Mouse (Mus musculus): Measurements from ENCODE around the gene Tmem91. TPM values are rescaled to one million over a fixed set of nuclear protein-coding genes. Genes with fewer than 3 reads are reported as not detected.

The Tmem91 gene
- total RNA-seq, 1 experiment from 2014 or later, result 0.46 TPM

DNA sequence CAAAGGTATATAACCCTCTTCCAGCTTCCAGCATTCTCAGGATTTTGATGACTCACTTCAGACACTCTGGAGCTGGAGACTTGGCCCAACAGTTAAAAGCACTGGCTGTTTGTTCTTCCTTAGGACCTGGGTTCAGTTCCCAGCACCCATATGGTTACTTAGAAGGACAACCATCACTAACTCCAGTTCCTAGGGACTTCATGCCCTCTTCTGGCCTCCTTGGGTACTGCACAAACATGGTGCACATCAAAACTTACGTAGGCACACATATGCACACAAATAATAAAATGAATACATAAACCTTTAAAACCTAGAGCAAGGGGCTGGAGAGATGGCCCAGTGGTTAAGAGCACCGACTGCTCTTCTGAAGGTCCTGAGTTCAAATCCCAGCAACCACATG, 27.4 kb upstream of the Tmem91 start:
- ATAC-seq (replicated peaks; ENCODE audit: low read depth, poor library complexity, severe bottlenecking), result no peak

GRCm38 (mm10) chr7:25700732-25701131, 25.8 kb upstream of the Tmem91 start:
- no peak for ATAC-seq (replicated peaks; ENCODE audit: low read depth, poor library complexity, severe bottlenecking)

GRCm38 (mm10) chr7:25699851-25700250, 24.9 kb upstream of the Tmem91 start:
- no peak for ATAC-seq (replicated peaks; ENCODE audit: low read depth, poor library complexity, severe bottlenecking)

- ATAC-seq (replicated peaks; ENCODE audit: low read depth, poor library complexity, severe bottlenecking), result no peak
Measured at GRCm38 (mm10) chr7:25694104-25694503, 19.1 kb upstream of the Tmem91 start.

DNA sequence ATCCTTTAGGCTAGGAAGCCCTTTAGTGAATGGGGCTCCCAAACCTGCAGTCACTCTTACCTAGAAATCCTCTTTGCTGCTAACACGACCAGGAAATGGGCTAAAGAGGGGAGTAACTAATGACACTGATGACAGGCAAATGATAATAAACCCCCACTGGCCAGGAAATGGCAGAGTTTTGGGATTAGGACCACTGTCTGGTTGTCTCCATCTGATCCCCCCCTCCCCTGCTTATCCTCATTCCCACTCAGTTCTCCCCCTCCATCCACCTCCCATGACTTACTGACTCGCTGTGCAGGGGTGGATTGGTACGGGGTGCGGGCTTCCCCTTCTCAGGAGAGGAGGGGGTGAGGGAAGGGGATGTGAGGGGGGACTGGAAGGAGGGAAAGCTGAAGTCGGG, 15.1 kb upstream of the Tmem91 start:
- ATAC-seq (replicated peaks; ENCODE audit: low read depth, poor library complexity, severe bottlenecking), result no peak

GRCm38 (mm10) chr7:25689603-25690021, 14.6 kb upstream of the Tmem91 start:
- ATAC-seq (replicated peaks; ENCODE audit: low read depth, poor library complexity, severe bottlenecking), result peak; percentile 45

DNA sequence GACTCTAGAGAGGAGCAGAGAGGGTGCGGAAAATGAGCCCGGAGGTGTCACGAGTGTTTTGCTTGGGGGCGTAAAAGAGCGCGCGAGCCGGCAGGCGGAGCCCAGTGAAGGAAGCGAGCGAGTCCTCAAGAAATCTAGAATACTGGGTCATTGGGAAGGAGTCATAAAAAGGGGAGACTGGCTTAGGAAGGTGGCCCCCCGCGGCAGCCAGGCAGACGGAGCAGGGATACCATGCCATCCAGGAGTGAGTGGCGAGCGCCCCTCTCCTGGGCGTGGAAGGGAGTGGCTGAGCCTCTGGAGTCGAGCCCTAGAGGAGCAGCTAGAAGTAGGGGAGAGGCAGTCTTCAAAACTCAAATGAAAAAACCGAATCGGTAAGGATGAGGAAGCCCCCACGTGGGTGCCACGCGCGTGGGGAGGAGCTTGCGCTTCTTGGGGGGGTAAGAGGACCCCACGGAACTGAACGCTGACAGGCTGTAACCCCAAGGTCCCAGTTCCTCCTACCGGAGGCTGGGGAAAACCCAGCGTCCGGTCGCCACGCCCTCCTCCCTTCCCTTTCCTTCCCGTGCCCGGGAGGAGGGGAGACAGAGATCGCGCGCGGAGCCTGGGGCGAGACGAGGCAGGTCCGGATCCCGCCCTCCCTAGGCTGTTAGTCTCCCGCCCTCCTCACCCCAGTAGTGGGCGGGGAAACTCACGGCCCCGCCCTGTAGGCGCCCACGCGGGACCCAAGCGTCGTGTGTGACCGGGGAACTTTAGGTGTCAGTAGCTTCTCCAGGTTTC, 14.0 kb upstream of the Tmem91 start:
- ATAC-seq (replicated peaks; ENCODE audit: low read depth, poor library complexity, severe bottlenecking), result peak; percentile 62

GRCm38 (mm10) chr7:25687811-25688401, 12.9 kb upstream of the Tmem91 start:
- no peak for ATAC-seq (replicated peaks; ENCODE audit: low read depth, poor library complexity, severe bottlenecking)

GRCm38 (mm10) chr7:25686680-25687531, 11.9 kb upstream of the Tmem91 start, which contains the start of gene Tgfb1:
Tgfb1 (plus strand) TSS chr7:25687002.
- ATAC-seq (replicated peaks; ENCODE audit: low read depth, poor library complexity, severe bottlenecking), result peak; percentile 17

DNA sequence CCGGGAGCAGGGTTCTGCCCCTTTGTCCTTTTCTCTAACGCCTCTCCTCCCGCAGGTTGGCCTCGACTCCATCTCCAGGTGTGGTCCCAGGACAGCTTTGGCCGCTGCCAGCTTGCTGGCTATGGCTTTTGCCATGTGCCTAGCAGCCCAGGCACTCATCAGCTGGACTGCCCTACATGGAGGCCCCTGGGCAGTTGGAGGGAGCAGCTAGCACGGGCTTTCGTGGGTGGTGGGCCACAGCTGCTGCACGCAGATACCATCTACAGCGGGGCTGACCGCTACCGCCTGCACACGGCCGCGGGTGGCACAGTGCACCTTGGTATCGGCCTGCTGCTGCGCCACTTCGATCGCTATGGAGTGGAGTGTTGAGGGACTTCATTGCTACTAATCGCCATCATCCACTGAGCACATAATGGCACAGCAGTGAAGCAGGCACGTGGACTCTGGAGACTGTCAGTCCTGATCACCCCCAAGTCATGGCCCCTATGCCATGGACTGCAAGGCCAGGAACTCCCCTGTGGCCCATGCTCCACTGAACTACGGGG, 11.0 kb upstream of the Tmem91 start:
- no peak for ATAC-seq (replicated peaks; ENCODE audit: low read depth, poor library complexity, severe bottlenecking)

GRCm38 (mm10) chr7:25684659-25685058, 9.7 kb upstream of the Tmem91 start:
- ATAC-seq (replicated peaks; ENCODE audit: low read depth, poor library complexity, severe bottlenecking), result no peak

GRCm38 (mm10) chr7:25683474-25684180, 8.7 kb upstream of the Tmem91 start:
- peak; percentile 37 for ATAC-seq (replicated peaks; ENCODE audit: low read depth, poor library complexity, severe bottlenecking)

GRCm38 (mm10) chr7:25681341-25682231, 6.6 kb upstream of the Tmem91 start:
- ATAC-seq (replicated peaks; ENCODE audit: low read depth, poor library complexity, severe bottlenecking), result no peak

DNA sequence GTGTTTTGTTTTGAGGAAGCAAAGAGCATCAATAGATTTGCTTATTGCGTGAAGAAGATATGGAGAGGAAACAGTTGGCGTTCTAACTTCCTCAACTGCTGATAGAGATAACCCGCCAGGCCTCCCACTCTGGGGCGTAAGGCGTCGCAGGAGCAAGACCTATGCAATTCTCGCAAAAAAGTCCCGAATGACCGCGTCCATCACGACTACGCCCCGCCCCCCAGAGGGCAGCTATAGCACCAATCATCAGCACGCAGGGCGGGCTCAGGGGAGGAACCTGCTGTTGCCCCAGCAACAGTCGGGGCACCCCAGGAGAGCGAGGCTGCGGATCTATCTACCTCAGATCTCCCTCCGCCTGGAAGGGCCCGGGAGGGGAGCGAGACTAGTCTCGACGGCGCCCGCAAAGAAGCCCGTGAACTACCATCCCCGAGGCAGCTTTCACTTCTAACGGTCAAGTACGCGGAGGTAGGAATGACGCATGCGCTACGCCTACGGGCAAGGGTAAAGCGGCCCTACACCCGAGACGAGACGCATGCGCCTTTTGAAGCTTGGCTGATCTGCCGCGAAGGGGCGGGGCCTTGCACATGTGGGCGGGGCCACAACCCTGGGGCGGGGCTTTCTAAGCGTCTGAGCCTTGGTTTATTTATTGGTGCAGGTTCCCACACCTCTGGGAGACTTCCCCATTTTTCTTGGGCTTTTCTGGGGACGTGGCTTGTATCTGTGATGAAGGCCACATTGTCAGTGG, 5.7 kb upstream of the Tmem91 start, which contains the start of gene B9d2:
B9d2 (plus strand) TSS at position 267 of the 745 bp plus-strand sequence.
- ATAC-seq (replicated peaks; ENCODE audit: low read depth, poor library complexity, severe bottlenecking), result peak; percentile 70

DNA sequence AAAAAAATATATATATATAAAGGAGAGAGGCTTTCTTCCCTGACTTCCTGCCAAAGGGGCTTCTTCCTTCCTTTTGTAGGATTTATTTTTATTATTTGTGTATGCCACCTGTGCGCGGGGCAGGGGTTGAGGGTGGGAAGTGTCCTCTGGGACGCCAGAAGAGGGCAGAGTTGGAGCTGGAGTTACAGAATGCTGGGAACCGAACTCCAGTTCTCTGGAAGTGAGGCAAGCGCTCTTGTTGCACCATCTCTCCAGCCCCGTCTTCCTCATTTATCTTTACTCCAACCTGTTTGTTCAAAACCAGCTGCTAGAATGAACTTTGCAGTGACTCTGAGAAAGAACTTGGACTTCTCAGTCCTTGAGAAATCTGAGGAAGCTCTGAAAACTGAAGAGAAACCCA, 5.0 kb upstream of the Tmem91 start:
- ATAC-seq (replicated peaks; ENCODE audit: low read depth, poor library complexity, severe bottlenecking), result no peak

- no peak for ATAC-seq (replicated peaks; ENCODE audit: low read depth, poor library complexity, severe bottlenecking)
Measured at GRCm38 (mm10) chr7:25677013-25677412, 2.0 kb upstream of the Tmem91 start.

GRCm38 (mm10) chr7:25676085-25676781, 1.3 kb upstream of the Tmem91 start:
- ATAC-seq (replicated peaks; ENCODE audit: low read depth, poor library complexity, severe bottlenecking), result no peak

DNA sequence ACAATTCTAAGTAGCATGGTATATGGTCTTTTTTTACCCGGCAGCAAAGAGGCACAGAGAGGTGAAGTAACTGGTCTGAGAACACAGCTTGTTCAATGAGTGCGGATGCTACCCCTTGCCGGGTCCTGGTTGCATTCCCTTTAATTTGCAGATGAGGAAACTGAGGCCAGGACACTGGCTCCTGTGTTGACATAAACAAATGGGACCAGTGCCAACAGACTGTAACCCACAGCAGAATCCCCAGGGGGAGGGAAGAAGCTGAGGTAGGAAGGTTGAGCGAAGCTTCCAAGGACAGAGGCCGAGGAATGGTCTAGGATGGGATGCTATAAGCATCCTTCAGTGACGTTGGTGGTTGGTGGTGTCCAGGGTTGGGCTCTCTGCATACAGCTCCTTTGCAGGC, 439 bp upstream of the Tmem91 start:
- ATAC-seq (replicated peaks; ENCODE audit: low read depth, poor library complexity, severe bottlenecking), result no peak
